Mouse (Mus musculus): ENCODE measurements around the gene Bub1b.

Bub1b gene

DNA sequence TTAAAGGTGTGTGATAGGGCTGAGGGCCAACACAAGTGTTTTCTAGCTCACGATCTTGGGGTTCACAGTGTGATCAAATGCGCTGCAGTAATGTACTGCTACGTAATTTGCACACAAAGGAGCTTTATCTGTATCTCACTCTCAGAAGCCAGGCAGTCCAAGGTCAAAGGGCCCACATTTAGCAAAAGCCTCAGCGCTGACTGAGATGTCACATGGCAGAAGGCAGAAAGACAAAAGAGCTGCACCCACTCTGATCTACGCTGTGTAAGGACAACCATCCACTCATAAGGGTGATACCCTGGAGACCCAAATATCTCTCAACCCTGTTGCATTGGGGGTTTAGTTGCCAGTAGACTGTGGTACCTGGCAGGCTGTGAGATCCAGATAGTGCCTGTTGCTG is 69.2 kb downstream of the Bub1b start:
- DNase-seq: no peak

DNA sequence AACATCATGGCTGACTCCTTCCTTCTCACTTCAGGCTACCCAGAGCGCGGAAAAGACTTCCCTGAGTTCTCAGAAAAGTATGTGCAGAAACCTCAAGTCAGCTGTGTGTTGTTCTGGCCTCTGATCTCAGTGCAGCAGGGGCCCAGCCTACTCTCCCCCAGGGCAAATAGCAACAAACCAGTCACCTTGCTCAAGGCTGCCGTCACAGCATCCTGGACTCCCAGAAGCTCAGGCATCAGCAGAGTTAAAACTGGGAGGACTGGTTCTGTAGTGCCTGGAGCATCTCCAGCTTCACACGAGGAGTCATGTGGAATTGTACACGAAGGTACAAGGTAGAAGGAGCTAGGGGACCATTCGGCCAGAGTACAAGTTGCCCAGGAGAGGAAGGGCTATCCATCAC is 71.2 kb downstream of the Bub1b start:
- DNase-seq: peak; percentile 62 to 72

DNA sequence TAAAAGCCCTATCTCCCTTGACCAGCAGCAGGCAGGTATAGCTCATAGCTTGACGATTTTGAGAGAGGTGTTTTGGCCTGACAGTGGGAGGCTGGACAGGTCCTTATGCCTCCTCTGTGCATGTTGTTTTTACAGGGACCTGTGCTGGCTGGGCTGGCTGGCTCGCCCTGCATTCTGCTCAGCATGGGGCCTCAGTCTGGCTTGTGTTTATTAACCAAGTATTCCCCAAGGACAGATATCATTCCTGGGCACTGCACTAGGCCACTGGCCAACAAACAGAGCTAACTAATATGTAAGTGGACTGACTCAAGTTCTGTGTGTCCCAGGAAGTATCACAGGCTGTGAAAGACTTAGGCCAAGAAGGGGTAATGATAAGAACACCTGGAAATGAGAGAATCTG is 71.8 kb downstream of the Bub1b start:
- no peak for DNase-seq

DNA sequence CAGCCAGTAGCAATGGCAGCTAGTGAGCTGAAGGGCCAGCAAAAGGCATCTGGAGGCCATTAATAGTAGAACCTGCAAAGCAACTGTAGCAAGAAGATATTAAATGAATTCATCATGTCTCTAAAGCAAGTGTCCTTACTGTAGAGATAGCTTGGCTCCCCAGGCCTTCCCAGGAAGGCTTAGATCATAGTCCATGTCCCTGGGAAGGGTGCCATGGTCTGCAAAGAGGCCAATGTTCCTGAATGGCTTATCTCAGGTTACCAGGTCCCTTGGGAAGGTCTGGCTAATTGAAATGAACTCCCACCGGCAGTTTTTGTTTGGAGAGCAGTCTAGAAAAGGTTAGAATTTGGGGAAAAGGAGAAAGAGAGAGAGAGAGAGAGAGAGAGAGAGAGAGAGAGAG is 73.7 kb downstream of the Bub1b start:
- no peak for DNase-seq

DNA sequence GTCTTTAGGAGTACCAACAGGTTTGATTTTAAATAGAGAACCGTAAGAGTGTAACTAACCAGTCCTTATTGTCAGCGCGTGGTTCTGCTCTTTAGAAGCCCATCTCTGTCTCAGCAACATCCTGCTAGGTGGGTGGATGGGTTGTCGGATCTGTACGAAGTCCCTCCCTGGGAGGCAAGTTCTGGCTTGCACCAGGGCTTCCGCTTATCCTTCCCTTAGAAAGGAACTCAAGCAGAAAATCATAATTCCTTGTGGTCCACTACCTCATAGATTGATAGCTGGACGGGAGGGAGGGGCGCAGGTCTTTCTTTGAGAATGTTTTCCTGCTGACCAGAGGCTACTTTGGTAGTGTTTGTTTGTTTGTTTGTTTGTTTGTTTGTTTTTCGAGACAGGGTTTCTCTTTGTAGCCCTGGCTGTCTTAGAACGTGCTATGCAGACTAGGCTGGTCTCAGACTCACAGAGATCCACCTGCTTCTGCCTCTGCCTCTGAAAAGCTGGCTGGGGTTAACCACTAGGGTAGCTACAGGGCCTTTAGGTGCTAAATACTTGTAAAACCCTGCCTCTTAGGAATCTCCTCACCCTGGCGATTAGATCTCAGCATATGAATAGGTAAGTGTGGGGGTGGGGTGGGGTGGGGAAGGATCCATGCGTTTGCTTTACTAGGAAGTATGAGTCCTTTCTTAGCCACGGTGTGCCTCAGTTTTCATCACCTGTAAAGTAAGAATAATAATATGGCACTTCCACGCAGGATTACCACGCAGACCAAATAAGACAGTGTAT is 75.9 kb downstream of the Bub1b start:
- no peak for DNase-seq

GRCm38 (mm10) chr2:118674500-118674899 is 76.5 kb downstream of the Bub1b start:
- DNase-seq: peak in 1 of 2 experiments; percentile 45

GRCm38 (mm10) chr2:118676839-118677741 is 79.1 kb downstream of the Bub1b start:
- peak; percentile 67 to 75 for DNase-seq

DNA sequence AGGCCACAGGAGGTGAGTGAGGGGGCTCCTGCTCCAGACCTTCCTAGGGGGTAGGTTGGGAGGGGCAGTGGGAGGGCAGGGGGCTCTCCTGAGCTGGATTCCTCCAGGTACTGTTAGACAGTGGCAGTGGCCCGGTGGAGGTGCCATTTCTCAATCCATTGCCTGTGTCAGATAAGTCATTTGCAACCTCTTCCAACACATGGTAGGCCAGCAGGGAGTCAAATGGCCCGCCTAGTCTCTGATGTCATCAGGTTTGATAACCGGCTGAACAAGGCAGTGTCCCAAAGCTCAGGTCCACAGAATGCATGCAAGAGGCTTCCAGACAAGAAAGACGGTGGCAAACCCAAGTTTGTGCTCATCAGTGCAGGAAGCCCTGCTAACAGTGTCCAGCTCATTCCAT is 79.8 kb downstream of the Bub1b start:
- DNase-seq: peak; percentile 60 to 76

DNA sequence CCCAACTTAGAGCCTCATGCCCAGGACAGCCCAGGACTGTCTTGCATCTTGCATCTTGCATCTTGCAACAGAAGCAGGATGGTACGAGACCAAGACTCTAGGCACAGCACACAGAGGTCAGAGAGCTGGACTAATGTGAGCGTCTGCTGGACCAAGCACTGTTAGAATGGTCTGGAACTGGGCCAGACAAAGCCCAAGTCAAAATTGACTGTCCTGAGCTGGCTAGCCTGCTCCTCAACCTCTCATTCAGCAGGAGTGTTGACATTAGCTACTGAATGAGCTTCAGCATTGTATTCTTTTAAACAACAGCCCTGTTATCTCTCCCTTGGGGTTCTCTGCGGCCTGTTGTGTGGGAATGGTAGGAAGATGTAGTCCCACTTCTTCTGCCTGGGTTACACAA is 81.6 kb downstream of the Bub1b start:
- DNase-seq: peak; percentile 58 to 75

DNA sequence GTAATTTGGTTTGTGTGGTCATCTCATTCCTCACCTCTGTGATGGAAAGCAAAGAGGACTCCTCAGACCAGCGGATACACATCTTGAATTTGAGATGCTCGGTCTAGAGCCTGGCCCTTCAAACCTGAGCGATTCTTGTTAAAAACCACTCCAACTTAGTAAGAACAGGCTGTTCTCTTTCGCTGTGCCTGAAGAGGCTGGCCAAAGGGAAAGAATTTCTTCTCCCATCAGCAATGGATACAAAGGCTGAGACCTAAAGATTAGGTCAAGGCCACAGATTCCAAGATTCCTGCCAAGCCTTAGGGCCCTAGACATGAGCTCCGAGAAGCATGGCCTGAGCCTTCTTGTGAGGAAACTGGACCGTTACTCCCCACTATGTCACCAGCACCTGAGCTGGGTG is 82.9 kb downstream of the Bub1b start:
- DNase-seq: peak in 1 of 2 experiments; percentile 58

GRCm38 (mm10) chr2:118682544-118683260 is 84.7 kb downstream of the Bub1b start:
- DNase-seq: no peak

GRCm38 (mm10) chr2:118685088-118685487 is 87.1 kb downstream of the Bub1b start:
- no peak for DNase-seq

DNA sequence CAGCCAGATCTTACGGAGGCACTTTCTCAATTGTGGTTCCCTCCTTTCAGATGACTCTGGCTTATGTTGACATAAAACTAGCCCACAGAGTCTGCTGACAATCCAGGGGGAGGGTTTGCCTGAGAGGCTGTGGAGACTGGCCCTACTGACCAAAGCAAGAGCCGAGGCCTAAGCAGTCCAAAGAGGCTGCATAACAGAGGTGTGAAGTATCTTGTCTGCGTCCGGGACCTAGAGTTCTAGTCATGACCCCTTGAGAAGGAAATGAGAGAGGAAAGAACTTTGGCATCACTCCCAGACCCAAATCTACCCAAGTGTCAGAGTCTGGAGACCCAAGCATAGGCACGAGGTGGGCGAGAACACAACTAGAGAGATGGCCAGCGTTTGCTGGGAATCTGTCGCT is 88.7 kb downstream of the Bub1b start:
- DNase-seq: peak in 1 of 2 experiments; percentile 51

- DNase-seq: no peak
Observed at GRCm38 (mm10) chr2:118687791-118688190, 89.8 kb downstream of the Bub1b start.

GRCm38 (mm10) chr2:118689875-118690274 is 91.9 kb downstream of the Bub1b start:
- DNase-seq: no peak

Measured in lung, adult 18-20 months (tissue).